Mouse (Mus musculus): ENCODE results near the gene Krt28.

The Krt28 gene

DNA sequence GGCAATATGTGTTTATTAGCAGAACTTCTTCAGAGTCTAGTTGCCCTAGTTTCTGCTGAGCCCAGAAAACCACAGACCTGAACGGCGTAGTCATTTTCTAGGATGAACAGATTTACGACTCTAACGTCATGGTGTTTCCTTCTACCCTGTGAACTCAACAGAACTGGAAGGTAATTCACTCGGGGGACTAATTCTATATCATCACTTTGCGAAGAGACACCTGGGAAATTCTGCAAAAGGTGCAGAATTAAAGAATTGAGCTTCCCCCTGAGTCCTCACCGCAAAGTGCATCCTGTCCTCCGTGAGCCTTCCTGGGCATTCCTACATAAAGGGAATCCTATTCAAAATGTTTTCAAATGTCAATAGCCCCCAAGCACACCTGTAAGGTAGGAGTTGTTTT is 13.3 kb downstream of the Krt28 start:
- DNase-seq = no peak

DNA sequence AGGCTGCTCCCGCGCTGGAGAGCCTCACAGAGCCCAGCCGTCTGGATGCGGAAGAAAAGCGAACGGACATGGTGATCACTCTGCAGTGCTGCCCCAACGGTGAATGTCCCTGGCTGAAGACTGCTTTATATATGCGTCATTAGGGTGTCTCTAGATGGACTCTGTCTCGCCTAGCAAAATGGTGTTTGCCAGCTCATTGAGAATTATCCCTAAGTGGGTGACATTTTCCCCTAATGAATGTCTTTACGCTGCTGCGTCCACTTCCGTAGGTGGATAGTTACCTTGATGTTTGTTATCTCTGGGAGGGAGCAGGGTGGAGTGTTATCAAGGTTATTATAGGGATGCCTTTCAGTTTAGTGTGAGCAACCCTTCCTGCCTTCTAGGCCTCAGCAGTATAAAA is 23.7 kb downstream of the Krt28 start, which contains the start of gene Krt27:
TSS of gene Krt27 (minus strand) at position 101 of the 400 bp plus-strand sequence.
- DNase-seq = no peak

DNA sequence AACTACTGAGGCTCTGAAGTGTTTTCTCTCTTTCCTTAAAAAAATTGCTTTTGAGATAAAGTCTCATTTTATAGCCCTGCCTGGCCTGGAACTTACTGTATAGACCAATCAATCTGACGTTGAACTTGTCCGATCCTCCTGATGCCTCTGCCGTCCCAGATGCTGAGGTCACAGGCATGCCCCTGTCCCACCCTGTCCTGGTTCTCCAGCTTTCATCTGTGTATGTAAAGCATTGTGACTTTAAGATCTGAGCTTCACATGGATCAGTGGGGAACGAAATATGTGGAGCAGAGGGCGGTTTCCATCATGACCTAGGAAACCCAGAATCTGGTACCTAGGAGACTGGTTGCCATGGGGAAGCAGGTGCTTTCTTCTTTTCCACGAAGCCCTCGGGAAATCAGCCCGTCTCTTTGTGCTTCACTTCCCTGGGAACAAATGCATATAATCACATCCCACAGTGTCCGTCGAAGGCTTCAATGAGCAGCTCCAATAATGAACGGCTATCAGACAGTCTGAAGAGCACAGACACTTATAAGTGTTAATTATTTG is 35.3 kb downstream of the Krt28 start:
- DNase-seq = no peak

DNA sequence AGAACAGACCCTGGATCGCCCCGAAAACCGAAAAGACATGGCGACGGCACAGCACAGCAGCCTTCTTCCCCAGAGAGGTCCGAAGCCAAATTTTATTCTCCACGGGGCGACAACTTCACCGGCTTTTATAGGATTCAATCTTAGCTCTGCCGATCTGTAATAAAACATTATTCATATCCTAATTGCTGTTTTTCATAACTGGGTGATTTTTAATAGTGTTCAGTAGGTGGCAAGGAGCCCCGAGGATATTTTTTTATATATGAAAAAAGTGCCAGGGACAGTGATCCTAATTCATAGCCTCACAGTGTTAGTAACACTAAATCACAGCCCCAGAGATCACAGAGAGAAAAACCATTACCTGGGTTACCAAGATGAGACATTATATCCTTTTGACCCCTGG is 36.8 kb downstream of the Krt28 start, which contains the start of gene Krt26:
TSS of gene Krt26 (minus strand) at position 101 of the 400 bp plus-strand sequence.
- no peak for DNase-seq

DNA sequence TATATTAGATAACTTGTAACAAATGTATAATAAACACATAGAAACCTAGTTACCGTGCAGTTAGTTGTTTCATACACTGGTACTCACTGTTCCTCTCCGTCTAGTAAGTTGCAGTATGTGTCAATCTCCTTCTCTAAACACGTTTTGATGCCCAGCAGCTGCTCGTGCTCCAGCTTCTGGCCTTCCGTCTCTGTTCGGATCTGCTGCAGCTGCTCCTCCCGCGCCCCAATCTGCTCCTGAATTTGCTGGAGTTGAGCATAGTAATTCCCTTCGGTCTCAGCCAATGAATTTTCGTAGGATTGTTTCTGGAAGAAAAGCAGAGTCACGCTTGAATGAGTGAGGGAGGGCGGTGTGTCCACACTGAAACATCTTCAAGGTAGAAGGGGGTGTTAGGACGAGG is 41.3 kb downstream of the Krt28 start:
- DNase-seq = no peak

DNA sequence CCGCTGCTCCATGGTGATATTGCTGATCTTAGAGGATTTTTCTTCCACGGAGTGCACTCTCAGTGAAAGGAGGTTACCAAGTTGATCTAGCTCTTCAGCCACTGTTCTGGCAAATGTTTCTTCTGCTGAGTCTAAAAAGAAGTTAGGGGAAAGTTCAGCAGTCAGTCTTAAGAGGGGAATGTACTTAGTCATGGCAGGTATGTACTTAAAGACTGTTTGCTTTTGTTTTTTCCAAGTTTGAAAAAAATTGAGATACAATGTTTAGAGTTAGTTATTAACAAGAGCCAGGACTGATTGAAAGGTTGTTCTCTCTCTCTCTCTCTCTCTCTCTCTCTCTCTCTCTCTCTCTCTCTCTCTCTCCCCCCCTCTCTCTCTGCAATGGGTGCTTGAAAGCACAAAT is 45.0 kb downstream of the Krt28 start:
- no peak for DNase-seq

DNA sequence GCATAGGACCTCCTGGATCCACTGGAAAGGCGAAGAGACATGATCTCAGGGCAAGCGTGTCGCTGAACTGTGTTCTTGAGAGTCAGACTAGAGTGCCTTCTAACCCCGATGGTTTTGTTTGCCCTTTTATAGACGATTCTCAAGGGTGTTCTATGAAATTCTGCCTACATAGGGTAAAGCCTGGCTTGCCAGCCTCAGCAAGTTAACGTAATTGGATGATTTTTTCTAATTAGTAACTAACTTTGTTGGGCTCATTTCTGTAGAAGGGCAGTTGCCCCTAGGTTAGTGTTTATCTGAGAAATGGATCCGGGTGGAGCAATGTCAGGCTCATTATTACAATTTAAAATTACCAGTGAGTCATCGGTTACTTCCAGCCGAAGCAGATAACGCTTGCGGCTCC is 51.9 kb downstream of the Krt28 start, which contains the start of gene Krt25:
TSS of gene Krt25 (minus strand) at position 101 of the 400 bp plus-strand sequence.
- no peak for DNase-seq

DNA sequence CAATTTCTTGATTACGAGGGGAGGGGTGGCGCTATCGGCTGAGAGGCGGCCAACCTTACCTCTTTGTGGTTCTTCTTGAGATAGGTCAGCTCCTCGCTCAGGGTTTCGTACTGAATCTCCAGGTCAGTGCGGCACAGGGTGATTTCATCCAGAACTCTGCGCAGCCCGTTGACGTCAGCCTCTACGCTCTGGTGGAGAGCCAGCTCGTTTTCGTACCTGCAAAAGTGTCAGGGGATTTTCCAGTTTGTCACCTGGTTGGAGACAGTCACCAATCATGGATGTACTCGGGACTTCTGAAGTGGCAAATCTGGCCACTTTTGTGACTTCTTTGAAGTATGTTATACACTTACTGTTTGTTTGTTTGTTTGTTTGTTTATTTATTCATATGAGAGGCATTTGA is 53.6 kb downstream of the Krt28 start:
- no peak for DNase-seq

DNA sequence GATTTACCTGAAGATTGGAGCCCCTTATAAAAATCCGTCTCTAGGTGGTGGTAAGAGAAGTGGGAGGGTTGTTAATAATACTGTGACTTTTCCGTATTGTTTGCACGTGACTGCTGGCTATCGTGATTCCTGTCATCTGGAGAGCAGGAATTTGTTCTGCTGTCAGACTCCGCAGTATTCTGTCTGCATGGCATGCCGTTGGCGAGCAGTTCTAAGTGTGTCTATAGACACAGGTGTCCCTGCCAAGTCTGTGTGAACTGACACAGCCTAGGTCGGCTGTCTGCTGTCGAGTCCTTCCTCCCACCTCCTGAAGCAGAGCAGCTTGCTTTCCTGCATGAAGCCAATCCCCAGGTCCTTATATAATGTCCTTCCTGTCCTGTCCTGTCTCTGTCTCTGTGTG is 55.6 kb downstream of the Krt28 start:
- DNase-seq = no peak

DNA sequence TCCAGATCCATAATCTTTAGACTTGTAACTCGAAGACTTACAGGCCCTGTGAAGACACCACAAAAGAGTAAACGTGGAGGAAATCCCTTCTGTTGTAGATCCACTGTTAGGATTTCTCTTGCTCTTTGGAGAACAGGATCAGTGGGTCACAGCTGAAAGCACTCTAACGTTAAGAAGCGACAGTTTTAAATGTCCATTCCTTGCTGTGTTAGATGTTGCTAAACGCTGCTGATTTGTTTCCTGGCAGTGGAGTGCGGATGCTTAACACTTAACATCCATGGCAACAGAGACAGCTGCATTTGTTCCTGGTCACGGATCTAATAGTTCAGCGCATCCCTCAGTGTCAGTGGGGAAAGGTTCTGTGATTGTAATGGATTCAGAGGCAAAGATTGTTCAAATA is 58.2 kb downstream of the Krt28 start:
- no peak for DNase-seq
